Comparison of ENCODE assay signal across 8 mouse cellular contexts in genomic region chr17:25184961-25185360, GRCm38 (mm10). TPM values are rescaled to one million over a fixed set of nuclear protein-coding genes. Genes with fewer than 3 reads are reported as not detected.
DNase-seq lines count a peak whose midpoint lies in the region; ATAC-seq and TF ChIP-seq lines count a peak whose summit lies in the region.

No protein-coding gene starts in this region.

- WGBS in heart, embryonic 11.5 days (ENCODE audit: insufficient replicate concordance), result 6% methylated on average over 17 of the region's 17 CpGs
- WGBS in forebrain, embryonic 13.5 days, result 10% methylated on average over 17 of the region's 17 CpGs
- 2% methylated on average over 17 of the region's 17 CpGs for WGBS in liver, embryonic 16.5 days (ENCODE audit: insufficient replicate concordance)

- no peak for DNase-seq in heart, postnatal 4 days
- DNase-seq in left cerebral cortex, postnatal 10 days (ENCODE audit: extremely low spot score in 1 of 2, low spot score in 2 of 2), result no peak
- no peak for DNase-seq in B cell, adult 2 months

- peak overlapping the region; percentile 83 for H3K9ac ChIP-seq in heart, embryonic 11.5 days (ENCODE audit: low read depth, low read length)
- H3K9ac ChIP-seq in ES-Bruce4 (ENCODE audit: low read depth, poor library complexity, severe bottlenecking), result peak overlapping the region; percentile 78
- H3K9ac ChIP-seq in forebrain, embryonic 13.5 days, result peak overlapping the region; percentile 91
- peak overlapping the region; percentile 84 for H3K9ac ChIP-seq in liver, embryonic 16.5 days (ENCODE audit: low read depth, low read length)

- no peaks in the 10 kb centered on the region for H3K9me3 ChIP-seq in heart, embryonic 11.5 days (replicated peaks; ENCODE audit: control insufficient read depth, low read length)
- no peaks in the 10 kb centered on the region for H3K9me3 ChIP-seq in ES-Bruce4 (replicated peaks; ENCODE audit: control insufficient read depth, insufficient read depth, low read length, poor library complexity, severe bottlenecking)
- no peaks in the 10 kb centered on the region for H3K9me3 ChIP-seq in forebrain, embryonic 13.5 days (replicated peaks)
- no peaks in the 10 kb centered on the region for H3K9me3 ChIP-seq in liver, embryonic 16.5 days (replicated peaks; ENCODE audit: control insufficient read depth, low read length)

- no peaks in the 10 kb centered on the region for H3K36me3 ChIP-seq in heart, embryonic 11.5 days (ENCODE audit: control insufficient read depth, insufficient read depth, low read length)
- 0 out of 2 replicates have a peak, but pooled peaks cover 3% of the 10 kb centered on the region for H3K36me3 ChIP-seq in ES-Bruce4 (ENCODE audit: control insufficient read depth, insufficient read depth, low read length, poor library complexity, severe bottlenecking)
- H3K36me3 ChIP-seq in forebrain, embryonic 13.5 days (ENCODE audit: poor library complexity, severe bottlenecking), result no peaks in the 10 kb centered on the region
- no peaks in the 10 kb centered on the region for H3K36me3 ChIP-seq in liver, embryonic 16.5 days (ENCODE audit: control insufficient read depth, insufficient read depth)

- peaks cover 16% of the 10 kb centered on the region for H3K4me1 ChIP-seq in heart, embryonic 11.5 days (ENCODE audit: control insufficient read depth, insufficient read depth, low read length)
- no peaks in the 10 kb centered on the region for H3K4me1 ChIP-seq in ES-Bruce4 (ENCODE audit: control insufficient read depth, insufficient read depth, low read length)
- H3K4me1 ChIP-seq in forebrain, embryonic 13.5 days, result peaks cover 38% of the 10 kb centered on the region
- H3K4me1 ChIP-seq in liver, embryonic 16.5 days (ENCODE audit: control insufficient read depth, low read depth, low read length), result peaks cover 37% of the 10 kb centered on the region

- intact Hi-C loops in left cerebral cortex, postnatal 10 days (cut with DNase I), result no loop called here

- TF ChIP-seq POLR2A in ES-Bruce4 (IDR thresholded peaks at IDR 0.05; ENCODE audit: insufficient read depth, low read length), result no peak

- peak overlapping the region; percentile 93; the same call in 1 of the 2 replicates for H3K27ac ChIP-seq in heart, embryonic 11.5 days (ENCODE audit: low read depth, low read length)
- no peak overlapping the region for H3K27ac ChIP-seq in ES-Bruce4 (ENCODE audit: insufficient read depth, low read length)
- H3K27ac ChIP-seq in forebrain, embryonic 13.5 days, result no peak overlapping the region
- H3K27ac ChIP-seq in liver, embryonic 16.5 days (ENCODE audit: low read length), result peak overlapping the region; percentile 93

- no peak for TF ChIP-seq CTCF in ES-Bruce4 (IDR thresholded peaks at IDR 0.05; ENCODE audit: low read depth, low read length)

- peak overlapping the region; percentile 73 for H3K4me2 ChIP-seq in heart, embryonic 11.5 days
- peak overlapping the region; percentile 100 for H3K4me2 ChIP-seq in forebrain, embryonic 13.5 days
- H3K4me2 ChIP-seq in liver, embryonic 16.5 days (ENCODE audit: low read depth, low read length), result peak overlapping the region; percentile 98

- TF ChIP-seq EP300 in ES-Bruce4 (IDR thresholded peaks at IDR 0.05; ENCODE audit: insufficient read depth, low read depth, low read length), result no peak

- 0 out of 2 replicates have a peak, but pooled peaks cover 2% of the 10 kb centered on the region for H3K27me3 ChIP-seq in heart, embryonic 11.5 days (ENCODE audit: control insufficient read depth, insufficient read depth, low read length)
- H3K27me3 ChIP-seq in ES-Bruce4 (ENCODE audit: control insufficient read depth, insufficient read depth, low read length, poor library complexity, severe bottlenecking), result no peaks in the 10 kb centered on the region
- H3K27me3 ChIP-seq in forebrain, embryonic 13.5 days, result peaks cover 10% of the 10 kb centered on the region
- H3K27me3 ChIP-seq in liver, embryonic 16.5 days (ENCODE audit: control insufficient read depth, insufficient read depth, low read depth, low read length), result no peaks in the 10 kb centered on the region; the same call in 1 of the 2 replicates

- ATAC-seq in heart, embryonic 11.5 days (replicated peaks; ENCODE audit: insufficient number of reproducible peaks, low FRiP score, low TSS enrichment), result no peak
- no peak; the same call in 1 of the 2 replicates for ATAC-seq in forebrain, embryonic 13.5 days
- 0 out of 2 replicates have a peak, but pooled peaks have one; percentile 18 for ATAC-seq in liver, embryonic 16.5 days (ENCODE audit: low read depth)
- no peak for ATAC-seq in inflammation-experienced regulatory T-cells, adult 6 months

- peak overlapping the region; percentile 87 for H3K4me3 ChIP-seq in heart, embryonic 11.5 days (ENCODE audit: low read depth, low read length)
- H3K4me3 ChIP-seq in ES-Bruce4 (ENCODE audit: low read depth, low read length), result peak overlapping the region; percentile 87
- H3K4me3 ChIP-seq in forebrain, embryonic 13.5 days, result peak overlapping the region; percentile 90
- H3K4me3 ChIP-seq in liver, embryonic 16.5 days (ENCODE audit: low read depth, low read length), result peak overlapping the region; percentile 96

RNA-seq across cellular contexts. Expression of gene BC003965, which starts 0.6 kb away (rescaled TPM):
- 24.6 and 26.7 TPM in 2 replicates for polyA plus RNA-seq in heart, embryonic 11.5 days (2014; fragmentation: Nextera tagmentation; extraction: Ambion mirVana)
- 10 to 100 TPM; 14.4 to 17.5 TPM for total RNA-seq in heart, postnatal 4 days (2021)
- 13.6 and 14.9 TPM in 2 replicates for polyA plus RNA-seq in ES-Bruce4 (2011; ENCODE audit: insufficient read depth, insufficient read length, low read depth, missing spikeins)
- 38.3 and 38.6 TPM in 2 replicates for polyA plus RNA-seq in forebrain, embryonic 13.5 days (2015; fragmentation: Nextera tagmentation; extraction: Ambion mirVana)
- 14.2 and 15.1 TPM in 2 replicates for polyA plus RNA-seq in liver, embryonic 16.5 days (2015; fragmentation: Nextera tagmentation; extraction: Ambion mirVana)
- 10 to 100 TPM; 17.6 to 17.9 TPM for total RNA-seq in left cerebral cortex, postnatal 10 days (2021)
- polyA plus RNA-seq in inflammation-experienced regulatory T-cells, adult 6 months (2017; shearing (Covaris generic)), result 10 to 100 TPM; 12.9 to 16.3 (median 13.2) TPM

RNA-seq across cellular contexts. Expression of gene Unkl, which starts 3.2 kb away (rescaled TPM):
- polyA plus RNA-seq in heart, embryonic 11.5 days (2014; fragmentation: Nextera tagmentation; extraction: Ambion mirVana), result 2.9 and 3.2 TPM in 2 replicates
- 10 to 100 TPM in 1 of 2 experiments, 1 to 10 TPM in 1; 8.5 to 10.4 TPM for total RNA-seq in heart, postnatal 4 days (2021)
- polyA plus RNA-seq in ES-Bruce4 (2011; ENCODE audit: insufficient read depth, insufficient read length, low read depth, missing spikeins), result 21.1 and 22.9 TPM in 2 replicates
- polyA plus RNA-seq in forebrain, embryonic 13.5 days (2015; fragmentation: Nextera tagmentation; extraction: Ambion mirVana), result 7.9 and 10.6 TPM in 2 replicates
- 6.8 and 7.9 TPM in 2 replicates for polyA plus RNA-seq in liver, embryonic 16.5 days (2015; fragmentation: Nextera tagmentation; extraction: Ambion mirVana)
- total RNA-seq in left cerebral cortex, postnatal 10 days (2021), result 10 to 100 TPM; 31.8 to 32.3 TPM
- 10 to 100 TPM; 22.2 to 31.4 (median 23.3) TPM for polyA plus RNA-seq in inflammation-experienced regulatory T-cells, adult 6 months (2017; shearing (Covaris generic))

RNA-seq across cellular contexts. Expression of gene Gm38655, which starts 9.7 kb away (rescaled TPM):
- 0.17 TPM in 1 of 2 replicates, not detected in the other for polyA plus RNA-seq in heart, embryonic 11.5 days (2014; fragmentation: Nextera tagmentation; extraction: Ambion mirVana)
- total RNA-seq in heart, postnatal 4 days (2021), result not detected
- polyA plus RNA-seq in ES-Bruce4 (2011; ENCODE audit: insufficient read depth, insufficient read length, low read depth, missing spikeins), result not detected in 2 replicates
- polyA plus RNA-seq in forebrain, embryonic 13.5 days (2015; fragmentation: Nextera tagmentation; extraction: Ambion mirVana), result not detected in 2 replicates
- not detected in 2 replicates for polyA plus RNA-seq in liver, embryonic 16.5 days (2015; fragmentation: Nextera tagmentation; extraction: Ambion mirVana)
- not detected for total RNA-seq in left cerebral cortex, postnatal 10 days (2021)
- not detected for polyA plus RNA-seq in inflammation-experienced regulatory T-cells, adult 6 months (2017; shearing (Covaris generic))

RNA-seq across cellular contexts. Expression of gene Ccdc154, which starts 22.7 kb away (rescaled TPM):
- polyA plus RNA-seq in heart, embryonic 11.5 days (2014; fragmentation: Nextera tagmentation; extraction: Ambion mirVana), result not detected in 2 replicates
- not detected for total RNA-seq in heart, postnatal 4 days (2021)
- polyA plus RNA-seq in ES-Bruce4 (2011; ENCODE audit: insufficient read depth, insufficient read length, low read depth, missing spikeins), result not detected in 2 replicates
- polyA plus RNA-seq in forebrain, embryonic 13.5 days (2015; fragmentation: Nextera tagmentation; extraction: Ambion mirVana), result not detected in 2 replicates
- 0.04 TPM in 1 of 2 replicates, not detected in the other for polyA plus RNA-seq in liver, embryonic 16.5 days (2015; fragmentation: Nextera tagmentation; extraction: Ambion mirVana)
- not detected for total RNA-seq in left cerebral cortex, postnatal 10 days (2021)
- not detected for polyA plus RNA-seq in inflammation-experienced regulatory T-cells, adult 6 months (2017; shearing (Covaris generic))

RNA-seq across cellular contexts. Expression of gene Clcn7, which starts 51.8 kb away (rescaled TPM):
- polyA plus RNA-seq in heart, embryonic 11.5 days (2014; fragmentation: Nextera tagmentation; extraction: Ambion mirVana), result 18.9 and 20.4 TPM in 2 replicates
- total RNA-seq in heart, postnatal 4 days (2021), result 10 to 100 TPM; 25.2 to 25.6 TPM
- polyA plus RNA-seq in ES-Bruce4 (2011; ENCODE audit: insufficient read depth, insufficient read length, low read depth, missing spikeins), result 16.0 and 20.9 TPM in 2 replicates
- polyA plus RNA-seq in forebrain, embryonic 13.5 days (2015; fragmentation: Nextera tagmentation; extraction: Ambion mirVana), result 23.6 and 29.6 TPM in 2 replicates
- 9.9 and 10.3 TPM in 2 replicates for polyA plus RNA-seq in liver, embryonic 16.5 days (2015; fragmentation: Nextera tagmentation; extraction: Ambion mirVana)
- 10 to 100 TPM; 44.6 to 44.9 TPM for total RNA-seq in left cerebral cortex, postnatal 10 days (2021)
- polyA plus RNA-seq in inflammation-experienced regulatory T-cells, adult 6 months (2017; shearing (Covaris generic)), result 10 to 100 TPM; 16.6 to 27.4 (median 20.6) TPM

Comparison
In these comparisons a context has a peak if more than half of its experiments do, and no peak if none do; other contexts are left out.
1. H3K27ac ChIP-seq: peak in heart, embryonic 11.5 days (single experiment) and liver, embryonic 16.5 days (single experiment); none in ES-Bruce4 (single experiment) and forebrain, embryonic 13.5 days (single experiment).
2. Peak in every context shown above with its lines, with median percentiles within 50 percentile points of each other: H3K4me2 ChIP-seq, H3K4me3 ChIP-seq and H3K9ac ChIP-seq.